Mouse (Mus musculus): Measurements from ENCODE around the gene Cd300ld4. TPM values are rescaled to one million over a fixed set of nuclear protein-coding genes. Genes with fewer than 3 reads are reported as not detected.

Cd300ld4 gene
- polyA plus RNA-seq, 1 experiment = not detected

- H3K36me3 ChIP-seq (ENCODE audit: control insufficient read depth, insufficient read depth, low read length) = no peaks in the 10 kb centered on the region
- 75% methylated on average over 10 of the region's 10 CpGs for WGBS
- H3K4me3 ChIP-seq (ENCODE audit: low read depth, low read length) = no peak overlapping the region
- H3K27me3 ChIP-seq (ENCODE audit: control insufficient read depth, insufficient read depth, low read length) = no peaks in the 10 kb centered on the region
- no peak overlapping the region for H3K27ac ChIP-seq (ENCODE audit: insufficient read depth, low read depth, low read length)
- no peak for TF ChIP-seq CTCF (IDR thresholded peaks at IDR 0.05; ENCODE audit: extremely low read depth, insufficient read length, insufficient replicate concordance, low read depth, low read length)
- no peak for TF ChIP-seq POLR2A (IDR thresholded peaks at IDR 0.05; ENCODE audit: low read depth, low read length)
- H3K4me1 ChIP-seq (ENCODE audit: control insufficient read depth, insufficient read depth, insufficient read length, low read length) = no peaks in the 10 kb centered on the region
Observed at GRCm38 (mm10) chr11:114972726-114973125, 54.1 kb downstream of the Cd300ld4 start.

Other genes starting within 250 kb of the Cd300ld4 start
- 0.44 and 0.52 TPM in 2 replicates for gene Btbd17, start 231.1 kb downstream of the Cd300ld4 start, polyA plus RNA-seq (2012; rRNA removed)
- gene Gpr142, start 228.1 kb downstream of the Cd300ld4 start, polyA plus RNA-seq (2012; rRNA removed) = 0.10 TPM in 1 of 2 replicates, not detected in the other
- 4.4 TPM in 2 replicates for gene Gprc5c, start 175.9 kb downstream of the Cd300ld4 start, polyA plus RNA-seq (2012; rRNA removed)
- 0.76 and 0.91 TPM in 2 replicates for gene Cd300a, start 137.0 kb downstream of the Cd300ld4 start, polyA plus RNA-seq (2012; rRNA removed)
- gene Cd300lb, start 92.6 kb downstream of the Cd300ld4 start, polyA plus RNA-seq (2012; rRNA removed) = 0.46 and 0.77 TPM in 2 replicates
- gene Cd300c, start 57.9 kb downstream of the Cd300ld4 start, polyA plus RNA-seq (2012; rRNA removed) = 0.37 TPM in 1 of 2 replicates, not detected in the other
- 1.2 and 1.5 TPM in 2 replicates for gene Cd300ld, start 37.1 kb downstream of the Cd300ld4 start, polyA plus RNA-seq (2012; rRNA removed)
- 3.1 and 5.1 TPM in 2 replicates for gene Cd300c2, start 25.1 kb downstream of the Cd300ld4 start, polyA plus RNA-seq (2012; rRNA removed)
- gene Cd300ld2, start 10.8 kb downstream of the Cd300ld4 start, polyA plus RNA-seq (2012; rRNA removed) = not detected in 2 replicates
- gene Cd300ld5, start 10.8 kb upstream of the Cd300ld4 start, polyA plus RNA-seq (2012; rRNA removed) = 0.85 TPM in 1 of 2 replicates, not detected in the other
- gene Cd300ld3, start 21.4 kb upstream of the Cd300ld4 start, polyA plus RNA-seq (2012; rRNA removed) = 1.1 TPM in 2 replicates
- 0.22 and 0.52 TPM in 2 replicates for gene Cd300e, start 35.2 kb upstream of the Cd300ld4 start, polyA plus RNA-seq (2012; rRNA removed)
- 0.91 and 2.2 TPM in 2 replicates for gene Rab37, start 64.4 kb upstream of the Cd300ld4 start, polyA plus RNA-seq (2012; rRNA removed)
- gene Cd300lf, start 107.0 kb upstream of the Cd300ld4 start, polyA plus RNA-seq (2012; rRNA removed) = 3.9 and 6.9 TPM in 2 replicates
- gene Slc9a3r1, start 136.3 kb upstream of the Cd300ld4 start, polyA plus RNA-seq (2012; rRNA removed) = 314 and 949 TPM in 2 replicates
- 10.0 and 21.0 TPM in 2 replicates for gene Tmem104, start 160.5 kb upstream of the Cd300ld4 start, polyA plus RNA-seq (2012; rRNA removed)
- 22.7 and 35.6 TPM in 2 replicates for gene Nat9, start 160.8 kb upstream of the Cd300ld4 start, polyA plus RNA-seq (2012; rRNA removed)
- 0.10 and 0.33 TPM in 2 replicates for gene Grin2c, start 240.2 kb upstream of the Cd300ld4 start, polyA plus RNA-seq (2012; rRNA removed)

Measured in small intestine, adult 2 months (tissue).